Comparison of ENCODE assay signal across 12 mouse cellular contexts in the genomic region with DNA sequence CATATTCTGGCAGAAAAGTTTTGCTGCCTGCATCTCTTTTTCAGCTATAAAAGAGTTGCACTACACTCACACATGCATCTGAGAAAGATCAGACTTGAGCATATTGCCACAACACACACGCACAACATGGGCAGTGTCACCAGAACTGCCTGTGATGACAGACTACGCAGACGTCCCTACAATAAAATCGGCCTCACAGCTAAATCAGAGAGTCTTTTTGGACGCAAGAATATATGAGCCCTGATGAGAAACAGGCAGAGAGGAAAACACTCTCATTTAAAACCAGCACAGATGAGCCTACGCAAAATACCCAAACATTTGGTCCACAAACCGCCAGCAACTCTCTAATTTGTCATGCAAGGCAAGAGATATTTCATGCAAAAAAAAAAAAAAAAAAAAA.
DNase-seq lines count a peak whose midpoint lies in the region; ATAC-seq lines count a peak whose summit lies in the region.
"Had no signal": no experiment of that assay in that cellular context is flagged by ENCODE, and none has a peak within 500 bp of the region (broad histone marks: within the 10 kb centered on the region; RNA-seq: fewer than 3 reads in every experiment).

No protein-coding gene starts in this region.

- 58% methylated on average over 7 of the region's 7 CpGs for WGBS in intestine, embryonic 15.5 days

- no peaks in the 10 kb centered on the region for H3K27me3 ChIP-seq in intestine, embryonic 15.5 days (replicated peaks)
- H3K27me3 ChIP-seq: heart, embryonic 13.5 days had no signal

- H3K27ac ChIP-seq in intestine, embryonic 15.5 days = no peak overlapping the region
- H3K27ac ChIP-seq: heart, embryonic 13.5 days had no signal

- no peaks in the 10 kb centered on the region for H3K9me3 ChIP-seq in intestine, embryonic 15.5 days
- H3K9me3 ChIP-seq: heart, embryonic 13.5 days had no signal

- DNase-seq in frontal cortex, adult 2 months (ENCODE audit: extremely low spot score in 1 of 2, low spot score in 1 of 2) = peak; percentile 18 to 38
- DNase-seq in frontal cortex, postnatal 10 days (ENCODE audit: low spot score in 2 of 2) = no peak
- peak; percentile 37 to 39 for DNase-seq in right cerebral cortex, adult 2 months (ENCODE audit: low spot score in 2 of 2)
- DNase-seq in right cerebral cortex, postnatal 4 days = no peak
- DNase-seq in layer of hippocampus, adult 8-10 months (ENCODE audit: low spot score in 2 of 2) = peak; percentile 25 to 37
- DNase-seq in thymus, postnatal 10 days (ENCODE audit: low spot score in 2 of 2) = no peak
- DNase-seq: adrenal gland, adult 2 months; gastrocnemius, postnatal 10 days; kidney, adult 11 months; thymus, postnatal 25 days had no signal

- ATAC-seq in intestine, embryonic 15.5 days = no peak

- H3K4me1 ChIP-seq in intestine, embryonic 15.5 days (replicated peaks) = no peaks in the 10 kb centered on the region

- no peak overlapping the region for H3K4me3 ChIP-seq in intestine, embryonic 15.5 days (replicated peaks)
- H3K4me3 ChIP-seq: heart, embryonic 13.5 days had no signal

- no peak overlapping the region for H3K4me2 ChIP-seq in intestine, embryonic 15.5 days (replicated peaks)
- H3K4me2 ChIP-seq: heart, embryonic 13.5 days had no signal

- no peaks in the 10 kb centered on the region for H3K36me3 ChIP-seq in intestine, embryonic 15.5 days
- H3K36me3 ChIP-seq: heart, embryonic 13.5 days had no signal

- no peak overlapping the region for H3K9ac ChIP-seq in intestine, embryonic 15.5 days
- H3K9ac ChIP-seq: heart, embryonic 13.5 days had no signal

Comparison
In these comparisons a context has a peak if more than half of its experiments do, and no peak if none do; other contexts are left out.
1. DNase-seq: peak in frontal cortex, adult 2 months (2 of 2), right cerebral cortex, adult 2 months (2 of 2) and layer of hippocampus, adult 8-10 months (2 of 2); none in frontal cortex, postnatal 10 days (0 of 2), right cerebral cortex, postnatal 4 days (single experiment) and thymus, postnatal 10 days (0 of 2).